Mouse (Mus musculus): ENCODE data around the gene Wdr83. TPM values are rescaled to one million over a fixed set of nuclear protein-coding genes. Genes with fewer than 3 reads are reported as not detected.

Gene Wdr83
- total RNA-seq, 2 experiments from 2014 or later: 27.5 to 36.1 TPM

DNA sequence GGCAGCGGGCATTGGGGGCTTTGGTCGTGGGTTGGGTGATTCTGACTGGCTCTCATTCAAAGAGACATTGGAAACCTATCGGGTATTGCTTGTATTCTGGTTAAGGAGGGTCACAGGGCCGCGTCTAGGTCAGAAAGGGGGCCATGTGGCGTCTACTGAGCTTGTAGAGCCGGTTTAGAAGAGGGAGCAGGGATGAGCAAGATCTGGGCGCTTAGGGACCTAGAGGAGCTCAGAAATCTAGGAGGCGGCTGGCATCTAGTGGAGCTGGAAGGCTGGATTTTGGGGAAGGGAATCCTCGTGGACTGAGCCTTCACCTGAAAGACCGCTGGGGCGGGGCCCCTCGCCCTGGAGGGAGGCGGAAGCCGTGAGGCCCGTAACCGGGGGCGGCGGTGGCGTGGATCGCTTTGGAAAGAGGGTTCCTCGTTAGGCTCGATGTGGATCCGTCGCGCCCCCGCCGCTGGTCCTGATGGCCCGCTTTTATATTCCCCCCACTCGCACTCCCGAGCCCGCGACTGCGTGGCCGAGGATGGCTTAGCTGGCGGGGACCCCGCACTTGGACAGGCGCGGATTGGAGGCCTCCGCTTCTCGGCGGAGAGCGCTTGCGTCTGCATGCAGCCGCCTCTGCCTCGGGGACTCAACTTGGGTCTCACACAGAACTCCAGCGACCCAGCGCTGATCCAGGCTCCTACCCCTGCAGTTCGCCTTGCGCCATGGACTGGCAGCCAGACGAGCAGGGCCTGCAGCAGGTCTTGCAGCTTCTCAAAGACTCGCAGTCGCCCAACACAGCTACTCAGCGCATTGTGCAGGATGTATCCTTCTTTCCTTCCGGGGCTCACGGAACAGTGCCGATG is 43.2 kb downstream of the Wdr83 start:
- DNase-seq (ENCODE audit: low spot score in 2 of 2): peak; percentile 49 to 51
- intact Hi-C loops (cut with DNase I): no loop called here

DNA sequence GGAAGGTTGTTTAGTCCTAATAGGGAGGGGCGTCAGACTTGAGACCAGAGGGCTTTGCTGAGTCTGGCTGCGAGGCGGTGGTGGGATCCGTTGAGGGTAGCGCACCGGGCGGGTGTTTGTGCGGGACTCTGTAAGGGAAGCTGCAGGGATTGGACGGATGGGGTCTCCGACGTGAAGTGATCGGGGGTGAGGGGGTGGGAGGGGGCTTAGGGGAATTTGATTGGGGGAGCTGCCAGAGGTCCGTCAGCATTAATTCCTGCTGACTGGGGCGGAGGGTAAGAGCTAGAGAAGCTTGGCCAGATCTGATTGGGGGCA is 43.8 kb downstream of the Wdr83 start:
- DNase-seq (ENCODE audit: low spot score in 2 of 2): no peak
- intact Hi-C loops (cut with DNase I): no loop called here

DNA sequence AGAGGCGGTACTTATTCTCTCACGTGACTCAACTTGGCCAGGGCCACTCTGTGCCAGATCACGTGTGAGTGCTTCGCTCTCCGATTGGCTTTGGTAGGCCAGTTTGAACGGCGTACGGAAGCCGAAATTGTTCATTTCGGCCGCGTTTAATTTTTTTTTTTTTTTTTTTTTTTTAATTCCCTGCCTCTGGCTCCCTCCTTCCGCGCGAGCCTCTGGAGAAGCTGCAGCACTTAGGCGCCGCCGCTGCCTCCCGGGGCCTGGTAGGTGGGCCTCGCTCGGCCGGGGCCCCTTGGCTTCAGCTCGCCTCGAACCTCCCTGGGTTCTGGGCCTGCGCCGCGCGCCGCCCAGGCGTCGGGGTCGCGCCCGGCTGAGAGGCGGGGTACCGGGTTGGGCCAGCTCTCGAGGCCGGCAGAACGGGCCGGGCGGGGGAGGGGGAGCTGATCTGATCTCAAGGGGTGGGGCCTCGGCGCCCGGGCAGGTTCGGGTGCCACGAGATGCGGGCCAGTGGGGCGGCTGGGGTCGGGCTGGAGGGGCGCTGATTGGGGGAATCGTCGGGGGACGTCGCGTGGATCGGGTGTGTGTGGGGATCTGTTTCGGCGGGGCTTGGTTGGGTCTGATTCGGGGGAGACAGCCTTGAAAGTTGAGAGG is 44.3 kb downstream of the Wdr83 start, which contains the start of gene Tnpo2:
Tnpo2 (plus strand) TSS at position 198 of the 648 bp plus-strand sequence.
- peak; percentile 95 to 98 for DNase-seq (ENCODE audit: low spot score in 2 of 2)
- intact Hi-C loops (cut with DNase I): no loop called here

DNA sequence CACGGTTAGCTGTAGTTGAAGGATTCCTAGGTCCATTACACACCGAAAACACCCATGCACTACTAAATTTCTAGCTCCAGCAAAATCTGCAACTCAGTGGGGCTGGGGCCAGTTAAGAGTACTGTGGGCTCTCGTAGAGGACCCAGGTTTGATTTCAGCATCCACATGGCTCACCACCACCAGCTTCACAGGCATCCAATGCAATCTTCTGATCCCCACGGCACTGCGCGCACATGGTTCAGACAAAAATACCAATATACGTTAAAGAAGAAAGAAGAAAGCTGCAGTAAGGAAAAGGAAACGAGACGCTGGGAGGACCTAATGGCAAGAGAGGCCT is 44.8 kb downstream of the Wdr83 start:
- intact Hi-C loops (cut with DNase I): no loop called here
- DNase-seq (ENCODE audit: low spot score in 2 of 2): no peak

DNA sequence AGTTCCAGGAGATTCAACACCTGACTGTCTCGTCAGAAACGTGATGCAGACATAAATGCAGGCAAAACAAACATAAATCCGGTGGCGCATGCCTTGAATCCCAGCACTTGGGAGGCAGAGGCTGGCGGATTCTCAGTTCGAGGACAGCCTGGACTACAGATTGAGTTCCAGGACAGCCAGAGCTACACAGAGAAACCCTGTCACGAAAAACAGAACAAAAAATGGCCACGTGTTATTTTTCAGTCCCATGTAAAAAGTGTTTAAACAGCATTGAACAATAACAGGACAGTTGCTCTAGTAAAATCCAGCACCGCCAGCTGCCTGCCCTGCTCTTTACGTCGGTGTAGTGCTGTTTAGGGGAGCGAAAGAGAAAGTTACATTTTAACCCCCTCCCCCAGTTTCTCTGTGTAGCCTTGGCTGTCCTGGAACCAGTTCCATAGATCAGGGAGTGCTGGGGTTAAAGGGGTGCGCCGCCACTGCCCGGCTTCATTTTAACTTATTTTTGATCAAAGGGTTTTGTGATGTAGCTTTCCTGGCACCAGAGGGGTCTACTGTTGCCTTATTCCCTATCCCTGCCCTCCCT is 45.3 kb downstream of the Wdr83 start:
- intact Hi-C loops (cut with DNase I): no loop called here
- DNase-seq (ENCODE audit: low spot score in 2 of 2): peak in 1 of 2 experiments; percentile 42

DNA sequence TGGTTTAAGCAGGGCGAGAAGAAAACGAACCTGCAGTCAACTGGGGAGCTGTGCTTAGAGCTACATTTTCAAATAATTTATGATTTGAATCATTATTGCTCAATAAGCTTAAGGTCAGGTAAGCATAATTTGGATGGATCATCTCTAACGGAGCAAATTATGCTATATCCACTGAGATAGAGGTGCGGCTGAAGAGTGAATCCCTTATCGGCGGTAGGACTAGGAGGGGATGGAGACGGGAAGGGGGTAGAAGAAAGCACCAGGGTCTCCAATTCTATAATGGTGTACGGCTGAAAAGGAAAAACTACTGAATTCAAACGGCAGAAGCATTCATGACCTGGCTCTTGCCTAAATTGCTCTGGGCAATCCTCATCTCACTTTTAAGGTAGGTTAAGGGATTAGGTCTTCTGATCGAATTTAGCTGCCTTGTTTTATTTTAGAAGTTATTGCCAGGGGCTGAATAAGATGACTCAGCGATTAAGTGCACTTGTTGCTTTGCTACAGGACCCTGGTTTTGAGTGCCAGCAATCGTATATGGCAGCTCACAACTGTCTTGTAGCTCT is 45.9 kb downstream of the Wdr83 start:
- intact Hi-C loops (cut with DNase I): no loop called here
- no peak for DNase-seq (ENCODE audit: low spot score in 2 of 2)

DNA sequence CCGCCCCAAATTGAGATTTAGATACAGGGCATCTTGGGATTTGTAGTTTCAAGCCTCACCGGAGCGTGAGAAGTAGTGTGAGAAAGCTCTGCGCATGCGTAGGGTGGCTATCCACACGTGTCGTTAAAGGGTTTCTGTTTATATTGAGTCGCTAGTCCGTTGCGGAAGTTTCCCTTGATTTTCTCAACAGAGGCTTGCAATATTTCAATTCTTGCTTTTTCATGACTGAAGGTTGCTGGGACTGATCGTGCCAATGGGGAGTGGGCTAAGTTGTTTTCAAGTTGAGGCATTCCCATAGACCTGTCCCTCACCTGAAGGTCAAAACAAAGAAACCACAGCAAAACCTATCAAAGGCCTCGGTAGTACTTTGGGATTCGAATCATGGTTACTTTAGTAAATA is 46.3 kb downstream of the Wdr83 start:
- intact Hi-C loops (cut with DNase I): no loop called here
- peak; percentile 84 to 85 for DNase-seq (ENCODE audit: low spot score in 2 of 2)

DNA sequence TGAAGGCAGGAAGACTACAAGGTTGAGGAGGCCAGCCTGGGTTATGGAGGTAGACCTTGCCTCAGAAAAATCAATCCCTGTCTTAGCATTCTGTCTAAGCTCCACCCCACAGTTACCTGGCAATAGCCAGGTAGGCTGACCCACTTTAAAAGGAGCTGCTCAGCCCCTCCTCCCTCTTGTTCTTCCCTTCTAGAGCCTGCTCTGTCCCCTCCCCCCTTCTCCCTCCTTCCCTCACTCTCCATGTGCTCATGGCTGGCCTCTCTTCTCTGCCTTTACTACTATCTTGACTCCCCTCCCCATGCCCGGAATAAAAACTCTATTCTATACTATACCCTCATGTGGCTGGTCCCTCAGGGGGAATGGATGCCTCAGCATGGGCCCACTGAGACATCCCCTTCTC is 47.2 kb downstream of the Wdr83 start:
- intact Hi-C loops (cut with DNase I): no loop called here
- DNase-seq (ENCODE audit: low spot score in 2 of 2): no peak

DNA sequence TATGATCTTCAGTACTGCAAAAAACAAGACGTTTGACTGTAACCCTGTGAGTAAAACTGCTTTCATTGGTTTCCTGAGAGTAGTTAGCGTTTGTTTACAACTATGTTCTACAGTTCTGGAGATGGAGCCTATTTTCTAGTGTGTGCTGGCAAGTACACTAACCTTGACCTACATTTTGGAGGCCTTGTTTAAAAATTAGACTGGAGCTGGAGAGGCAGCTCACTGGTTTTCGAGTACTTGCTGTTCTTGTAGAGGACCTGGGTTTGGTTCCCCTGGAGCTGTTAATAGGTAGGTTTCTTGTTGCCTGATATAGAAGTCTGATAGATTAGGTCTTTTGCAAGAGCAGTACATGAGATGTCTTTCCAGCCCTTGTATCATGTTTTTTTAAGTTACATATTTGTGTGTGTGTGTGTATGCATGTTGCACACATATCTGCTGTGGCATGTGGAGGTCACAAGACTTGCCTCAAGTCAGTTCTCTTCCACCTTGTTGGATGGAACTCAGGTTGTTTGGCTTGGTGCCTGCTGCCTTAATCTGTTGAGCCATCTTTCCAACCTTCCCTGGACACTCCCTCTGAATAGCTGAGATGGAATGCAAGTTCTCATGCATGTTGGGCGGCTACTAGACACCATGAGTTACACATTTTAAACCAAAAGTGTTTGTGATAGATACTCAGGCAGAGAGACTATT is 48.3 kb downstream of the Wdr83 start:
- DNase-seq (ENCODE audit: low spot score in 2 of 2): no peak
- intact Hi-C loops (cut with DNase I): no loop called here

DNA sequence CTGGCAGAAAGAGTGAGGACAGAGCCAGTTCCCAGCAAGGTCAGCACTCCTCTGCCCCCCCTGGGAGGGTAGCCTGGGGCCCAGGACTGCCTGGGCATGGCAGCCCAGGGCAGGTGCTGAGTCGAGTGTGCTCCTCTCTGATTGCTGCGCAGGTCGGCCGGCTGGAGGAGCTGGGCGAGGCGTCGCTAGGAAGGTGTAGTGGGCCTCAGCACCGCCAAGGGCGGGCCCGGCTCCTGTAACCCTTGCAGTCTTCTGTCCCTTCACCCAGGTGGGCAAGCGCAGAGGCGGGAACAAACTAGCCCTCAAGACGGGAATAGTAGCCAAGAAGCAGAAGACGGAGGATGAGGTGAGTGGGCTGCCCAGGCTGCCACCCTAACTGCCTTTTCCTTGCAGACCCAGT is 51.8 kb downstream of the Wdr83 start:
- intact Hi-C loops (cut with DNase I): no loop called here
- no peak for DNase-seq (ENCODE audit: low spot score in 2 of 2)

DNA sequence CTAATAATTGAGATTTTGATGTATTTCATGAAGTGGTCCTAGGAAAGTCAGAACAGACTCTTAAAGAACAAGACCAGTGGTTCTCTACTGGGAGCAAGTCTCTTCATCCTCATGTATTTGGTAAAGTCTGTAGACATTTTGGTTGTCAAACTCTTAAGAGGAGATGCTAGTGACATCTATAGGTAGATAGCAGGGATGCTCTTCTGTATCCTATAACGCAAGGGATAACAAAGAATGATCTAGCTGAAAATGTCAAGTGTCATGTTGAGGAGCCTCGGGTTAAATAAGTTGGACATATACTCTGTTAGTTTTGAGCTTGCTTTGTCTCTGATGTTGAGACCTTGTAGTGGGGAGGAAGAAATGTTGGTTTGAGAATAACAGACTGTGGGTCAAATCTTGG is 53.2 kb downstream of the Wdr83 start:
- no peak for DNase-seq (ENCODE audit: low spot score in 2 of 2)
- intact Hi-C loops (cut with DNase I): loop anchor here (2.0 kb wide), 1 partner anchor 53 kb away; no protein-coding TSS in a partner anchor

DNA sequence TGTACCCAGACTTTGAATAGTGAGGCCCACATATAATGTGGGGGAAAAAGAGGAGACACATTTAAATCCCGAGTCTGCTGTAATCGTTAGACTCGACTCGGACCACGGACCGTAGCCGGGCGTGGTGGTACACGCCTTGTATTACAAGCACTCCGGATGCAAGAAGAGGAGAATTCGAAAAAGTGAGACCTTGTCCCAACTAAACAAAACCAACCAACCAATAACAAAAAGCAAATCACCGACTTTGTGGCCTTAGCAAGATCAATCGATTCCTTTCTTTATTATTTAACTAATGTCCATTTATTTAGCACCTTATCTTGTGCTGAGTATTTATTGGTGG is 53.6 kb downstream of the Wdr83 start:
- intact Hi-C loops (cut with DNase I): loop anchor here (2.0 kb wide), 1 partner anchor 53 kb away; no protein-coding TSS in a partner anchor
- DNase-seq (ENCODE audit: low spot score in 2 of 2): no peak

DNA sequence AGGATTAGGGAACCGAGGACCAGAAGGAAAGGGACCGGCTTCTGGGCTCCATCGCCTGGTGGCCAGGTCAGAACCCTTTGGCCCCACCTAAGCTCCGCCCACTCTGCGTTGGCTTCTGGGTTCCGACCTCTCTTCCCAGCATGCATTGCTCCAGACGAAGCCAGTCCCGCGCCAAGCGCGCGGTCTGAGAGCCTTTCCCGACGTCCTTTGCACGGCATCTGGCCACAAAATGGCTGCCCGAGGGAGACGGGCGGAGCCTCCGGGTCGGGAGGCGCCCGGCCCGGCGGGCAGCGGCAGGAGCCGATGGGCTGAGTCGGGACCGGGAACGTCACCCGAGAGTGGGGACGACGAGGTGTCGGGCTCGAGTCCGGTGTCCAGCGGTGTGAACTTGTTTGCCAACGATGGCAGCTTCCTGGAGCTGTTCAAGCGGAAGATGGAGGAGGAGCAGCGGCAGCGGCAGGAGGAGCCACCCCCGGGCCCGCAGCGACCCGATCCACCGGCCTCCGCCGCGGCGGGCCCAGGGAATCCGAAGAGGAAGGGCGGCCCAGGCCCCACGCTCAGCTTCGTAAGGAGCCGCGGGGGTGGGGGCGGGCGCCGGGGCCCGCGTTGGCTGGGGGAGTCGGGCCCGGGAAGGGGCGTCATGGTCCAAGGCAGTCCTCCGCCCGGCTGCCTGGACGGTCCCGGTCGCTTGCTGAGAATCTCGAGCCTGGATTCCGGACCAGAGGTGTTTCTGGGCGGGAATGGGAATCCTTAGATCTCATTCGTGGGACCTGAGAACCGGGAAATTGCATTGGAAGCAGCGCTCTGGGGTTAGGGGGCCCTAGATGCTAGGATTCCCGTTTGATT is 54.2 kb downstream of the Wdr83 start, which contains the start of gene Trir:
Trir (plus strand) TSS at position 154 of the 846 bp plus-strand sequence.
- DNase-seq (ENCODE audit: low spot score in 2 of 2): peak; percentile 94 to 95
- intact Hi-C loops (cut with DNase I): loop anchor here (2.0 kb wide), 1 partner anchor 52 kb away; no protein-coding TSS in a partner anchor

DNA sequence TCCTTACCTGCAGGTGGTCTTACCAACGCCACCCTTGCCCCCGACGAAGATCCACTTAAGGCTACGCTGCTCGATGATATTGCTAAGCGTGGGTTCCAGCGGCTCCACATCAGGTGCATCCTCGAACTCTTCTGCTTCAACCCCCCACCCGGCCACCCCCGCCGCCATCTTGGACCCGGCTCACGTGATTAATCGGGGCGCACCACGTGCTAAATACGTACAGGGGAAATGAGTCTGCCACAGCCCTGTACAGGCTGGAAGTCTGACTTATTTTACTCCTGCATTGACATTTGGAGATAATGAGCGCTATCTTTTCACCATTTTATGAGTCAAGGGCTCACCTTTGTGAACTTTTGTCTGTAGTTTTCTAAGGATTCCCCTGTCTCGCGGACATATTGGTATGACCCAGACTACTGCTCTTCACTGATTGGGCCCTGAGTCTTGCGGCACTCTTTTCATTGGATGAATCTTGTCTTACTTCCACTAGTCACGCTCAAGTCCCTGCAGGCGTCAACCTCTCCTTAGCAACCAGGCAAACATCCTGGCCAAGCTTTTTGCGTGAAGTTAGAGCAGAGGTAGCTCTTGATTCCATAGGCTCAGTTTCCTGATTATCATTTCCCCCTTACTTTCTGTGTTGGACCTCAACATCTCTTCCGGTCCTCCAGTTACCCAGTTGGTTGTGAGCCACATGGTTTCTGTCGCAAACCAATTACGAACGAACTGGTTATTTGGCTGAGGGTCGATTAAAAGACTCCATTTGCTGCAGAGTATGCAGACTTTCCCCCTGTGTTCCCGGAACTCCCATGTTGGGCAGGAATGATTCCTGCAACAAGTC is 55.8 kb downstream of the Wdr83 start, which contains the start of gene Asna1:
Asna1 (minus strand) TSS at position 184 of the 835 bp plus-strand sequence.
- DNase-seq (ENCODE audit: low spot score in 2 of 2): peak; percentile 83 to 95
- intact Hi-C loops (cut with DNase I): no loop called here

Measured in left cerebral cortex, postnatal 14 days (tissue).